In the genomic region with DNA sequence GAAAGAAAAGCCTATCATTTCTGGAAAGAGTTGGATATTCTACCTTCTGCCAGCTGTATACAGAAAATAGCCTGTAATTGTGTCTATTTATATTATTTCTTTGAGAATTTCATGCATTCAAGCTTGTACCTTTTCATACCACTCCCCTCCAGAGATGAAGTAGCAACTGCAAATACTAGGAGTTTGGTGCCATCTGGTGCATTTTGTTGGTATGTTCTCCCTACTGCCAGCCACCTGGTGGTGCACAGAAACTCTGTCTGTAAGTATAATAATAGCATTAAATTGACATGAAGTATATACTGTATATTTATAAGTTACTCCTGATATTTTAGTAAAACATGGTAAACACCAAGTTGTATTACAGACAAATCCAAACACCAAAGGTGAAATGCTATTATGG, we compare ENCODE assay signal across 9 mouse cellular contexts. TPM values are rescaled to one million over a fixed set of nuclear protein-coding genes. Genes with fewer than 3 reads are reported as not detected.
DNase-seq lines count a peak whose midpoint lies in the region; ATAC-seq and TF ChIP-seq lines count a peak whose summit lies in the region.
"Had no signal": no experiment of that assay in that cellular context is flagged by ENCODE, and none has a peak within 500 bp of the region (broad histone marks: within the 10 kb centered on the region; RNA-seq: fewer than 3 reads in every experiment).

No protein-coding gene starts in this region.

- H3K36me3 ChIP-seq in hindbrain, embryonic 14.5 days (replicated peaks; ENCODE audit: control insufficient read depth, insufficient read depth), result no peaks in the 10 kb centered on the region
- no peaks in the 10 kb centered on the region for H3K36me3 ChIP-seq in hindbrain, embryonic 10.5 days
- H3K36me3 ChIP-seq in forebrain, embryonic 13.5 days (ENCODE audit: poor library complexity, severe bottlenecking), result no peaks in the 10 kb centered on the region
- H3K36me3 ChIP-seq: limb, embryonic 13.5 days had no signal

- H3K9ac ChIP-seq in hindbrain, embryonic 14.5 days, result no peak overlapping the region
- no peak overlapping the region for H3K9ac ChIP-seq in forebrain, embryonic 13.5 days
- H3K9ac ChIP-seq: limb, embryonic 13.5 days had no signal

- no peak overlapping the region for H3K4me3 ChIP-seq in hindbrain, embryonic 14.5 days (replicated peaks; ENCODE audit: low read length)
- H3K4me3 ChIP-seq in hindbrain, embryonic 10.5 days, result no peak overlapping the region
- H3K4me3 ChIP-seq in cortical plate, adult 2 months (ENCODE audit: insufficient read depth, low read length), result no peak overlapping the region
- H3K4me3 ChIP-seq in forebrain, embryonic 13.5 days, result no peak overlapping the region
- H3K4me3 ChIP-seq: limb, embryonic 13.5 days had no signal

- no peaks in the 10 kb centered on the region for H3K4me1 ChIP-seq in hindbrain, embryonic 14.5 days (replicated peaks; ENCODE audit: control insufficient read depth, insufficient read depth, low read length)
- H3K4me1 ChIP-seq in hindbrain, embryonic 10.5 days (replicated peaks), result peaks cover 14% of the 10 kb centered on the region
- no peaks in the 10 kb centered on the region for H3K4me1 ChIP-seq in cortical plate, adult 2 months (ENCODE audit: control insufficient read depth, insufficient read depth, low read length)
- H3K4me1 ChIP-seq in forebrain, embryonic 13.5 days, result 0 out of 2 replicates have a peak, but pooled peaks cover 3% of the 10 kb centered on the region
- H3K4me1 ChIP-seq: limb, embryonic 13.5 days had no signal

- no peak overlapping the region for H3K27ac ChIP-seq in hindbrain, embryonic 14.5 days
- no peak overlapping the region for H3K27ac ChIP-seq in hindbrain, embryonic 10.5 days
- no peak overlapping the region for H3K27ac ChIP-seq in cortical plate, adult 2 months (ENCODE audit: insufficient read depth, low read length)
- H3K27ac ChIP-seq in forebrain, embryonic 13.5 days, result no peak overlapping the region
- H3K27ac ChIP-seq: limb, embryonic 13.5 days had no signal

- no peaks in the 10 kb centered on the region for H3K9me3 ChIP-seq in hindbrain, embryonic 14.5 days (ENCODE audit: control insufficient read depth, low read length)
- no peaks in the 10 kb centered on the region for H3K9me3 ChIP-seq in hindbrain, embryonic 10.5 days
- H3K9me3 ChIP-seq in forebrain, embryonic 13.5 days (replicated peaks), result no peaks in the 10 kb centered on the region
- H3K9me3 ChIP-seq: limb, embryonic 13.5 days had no signal

- no peak overlapping the region for H3K4me2 ChIP-seq in hindbrain, embryonic 14.5 days (replicated peaks)
- H3K4me2 ChIP-seq in forebrain, embryonic 13.5 days, result no peak overlapping the region
- H3K4me2 ChIP-seq: limb, embryonic 13.5 days had no signal

- no peaks in the 10 kb centered on the region for H3K27me3 ChIP-seq in hindbrain, embryonic 14.5 days (ENCODE audit: control insufficient read depth, insufficient read depth, low read length)
- no peaks in the 10 kb centered on the region for H3K27me3 ChIP-seq in hindbrain, embryonic 10.5 days (ENCODE audit: insufficient read depth, poor library complexity, severe bottlenecking)
- no peaks in the 10 kb centered on the region for H3K27me3 ChIP-seq in forebrain, embryonic 13.5 days
- H3K27me3 ChIP-seq: limb, embryonic 13.5 days had no signal

- peak; percentile 62 for DNase-seq in hindbrain, embryonic 14.5 days (ENCODE audit: low spot score)
- DNase-seq in hindbrain, embryonic 10.5 days (ENCODE audit: low spot score), result no peak
- peak; percentile 37 for DNase-seq in urinary bladder, postnatal 14 days (ENCODE audit: low spot score)
- DNase-seq in urinary bladder, adult 2 months (ENCODE audit: low spot score), result no peak
- peak; percentile 42 for DNase-seq in lung, postnatal 14 days
- no peak for DNase-seq in spleen, postnatal 36 days (ENCODE audit: low spot score in 2 of 2)

- ATAC-seq in hindbrain, embryonic 14.5 days (ENCODE audit: low FRiP score), result no peak
- no peak for ATAC-seq in forebrain, embryonic 13.5 days

- TF ChIP-seq POLR2A in cortical plate, adult 2 months (IDR thresholded peaks at IDR 0.05; ENCODE audit: extremely low read depth, insufficient read depth, low read length), result no peak

- peak; percentile 66 for TF ChIP-seq CTCF in cortical plate, adult 2 months (IDR thresholded peaks at IDR 0.05; ENCODE audit: extremely low read depth, insufficient read depth, low read length)

RNA-seq across cellular contexts. Expression of gene Rnf17, which starts 4.4 kb away (rescaled TPM):
- polyA plus RNA-seq in hindbrain, embryonic 14.5 days (2014; fragmentation: Nextera tagmentation; extraction: Ambion mirVana), result 1.2 and 1.8 TPM in 2 replicates
- 1.3 and 2.5 TPM in 2 replicates for polyA plus RNA-seq in hindbrain, embryonic 10.5 days (2016; fragmentation: Nextera tagmentation; extraction: Ambion mirVana)
- 0.58 and 0.75 TPM in 2 replicates for polyA plus RNA-seq in urinary bladder, adult 2 months (2012; rRNA removed)
- polyA plus RNA-seq in cortical plate, adult 2 months (2012; rRNA removed), result 0.47 and 0.75 TPM in 2 replicates
- 0.28 and 0.57 TPM in 2 replicates for polyA plus RNA-seq in forebrain, embryonic 13.5 days (2015; fragmentation: Nextera tagmentation; extraction: Ambion mirVana)

RNA-seq across cellular contexts. Expression of gene Atp12a, which starts 33.1 kb away (rescaled TPM):
- polyA plus RNA-seq in hindbrain, embryonic 14.5 days (2014; fragmentation: Nextera tagmentation; extraction: Ambion mirVana), result 0.29 and 0.35 TPM in 2 replicates
- not detected in 2 replicates for polyA plus RNA-seq in hindbrain, embryonic 10.5 days (2016; fragmentation: Nextera tagmentation; extraction: Ambion mirVana)
- polyA plus RNA-seq in urinary bladder, adult 2 months (2012; rRNA removed), result 0.04 and 0.25 TPM in 2 replicates
- polyA plus RNA-seq in cortical plate, adult 2 months (2012; rRNA removed), result 0.08 and 0.13 TPM in 2 replicates
- polyA plus RNA-seq in forebrain, embryonic 13.5 days (2015; fragmentation: Nextera tagmentation; extraction: Ambion mirVana), result 0.12 and 0.13 TPM in 2 replicates

Comparison
In these comparisons a context has a peak if more than half of its experiments do, and no peak if none do; other contexts are left out.
1. DNase-seq: peak in hindbrain, embryonic 14.5 days (single experiment), urinary bladder, postnatal 14 days (single experiment) and lung, postnatal 14 days (single experiment); none in hindbrain, embryonic 10.5 days (single experiment), urinary bladder, adult 2 months (single experiment) and spleen, postnatal 36 days (0 of 2).